Mouse (Mus musculus): ENCODE results near the gene Vps37c.

Vps37c gene

DNA sequence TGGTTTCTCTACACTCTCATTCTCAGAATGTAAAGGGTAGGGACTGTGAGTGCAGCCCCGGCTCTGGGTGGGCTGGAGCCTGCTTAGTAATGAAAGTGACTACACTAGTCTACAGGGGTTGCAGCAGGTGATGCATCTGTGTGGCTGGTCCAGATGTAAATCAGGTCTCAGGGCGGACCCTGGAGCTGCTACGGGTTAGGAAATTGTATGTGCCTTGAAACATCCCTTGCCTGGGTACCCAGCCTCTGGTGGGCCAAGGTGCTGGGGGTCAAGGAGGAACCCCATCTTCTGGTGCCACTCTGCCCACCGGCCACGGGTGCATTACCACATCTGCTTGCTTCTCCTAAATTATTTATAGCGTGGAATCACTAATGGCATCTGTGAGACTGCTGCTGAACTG lies 25.6 kb downstream of the Vps37c start:
- no peak for DNase-seq (ENCODE audit: low read depth)

DNA sequence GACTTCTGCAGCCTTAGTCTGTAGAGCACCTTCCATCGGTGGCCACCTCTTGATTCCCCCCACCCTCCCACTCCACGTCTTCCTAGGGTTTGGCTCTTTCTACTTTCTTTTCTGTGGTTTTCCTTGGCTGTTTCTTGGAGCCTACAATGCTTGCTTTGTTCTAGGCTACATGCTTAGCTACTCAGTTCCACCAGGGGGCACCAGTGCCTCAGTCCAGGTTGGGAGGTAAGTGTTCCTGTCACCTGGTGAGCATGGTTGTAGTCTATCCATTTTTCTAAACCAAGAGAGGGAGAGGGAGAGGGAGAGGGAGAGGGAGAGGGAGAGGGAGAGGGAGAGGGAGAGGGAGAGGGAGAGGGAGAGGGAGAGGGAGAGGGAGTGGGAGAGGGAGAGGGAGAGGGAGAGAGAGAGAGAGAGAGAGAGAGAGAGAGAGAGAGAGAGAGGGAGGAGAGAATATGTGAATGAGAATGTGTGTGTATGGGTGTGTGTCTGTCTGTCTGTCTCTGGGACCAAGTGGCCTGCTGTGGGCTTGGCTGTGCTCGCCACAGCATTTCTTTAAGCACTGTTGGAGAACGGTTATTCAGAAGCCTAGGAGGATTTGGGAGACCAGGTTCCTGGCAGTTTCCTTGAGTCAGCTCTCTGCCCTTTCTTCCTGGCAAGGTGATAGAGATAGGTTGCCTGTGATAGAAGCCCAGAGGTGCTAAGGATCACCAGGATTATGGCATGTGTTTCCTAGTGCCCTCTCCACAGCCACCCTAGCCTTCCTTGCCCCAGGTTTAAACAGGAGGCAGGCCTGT lies 26.3 kb downstream of the Vps37c start:
- DNase-seq (ENCODE audit: low read depth): no peak

DNA sequence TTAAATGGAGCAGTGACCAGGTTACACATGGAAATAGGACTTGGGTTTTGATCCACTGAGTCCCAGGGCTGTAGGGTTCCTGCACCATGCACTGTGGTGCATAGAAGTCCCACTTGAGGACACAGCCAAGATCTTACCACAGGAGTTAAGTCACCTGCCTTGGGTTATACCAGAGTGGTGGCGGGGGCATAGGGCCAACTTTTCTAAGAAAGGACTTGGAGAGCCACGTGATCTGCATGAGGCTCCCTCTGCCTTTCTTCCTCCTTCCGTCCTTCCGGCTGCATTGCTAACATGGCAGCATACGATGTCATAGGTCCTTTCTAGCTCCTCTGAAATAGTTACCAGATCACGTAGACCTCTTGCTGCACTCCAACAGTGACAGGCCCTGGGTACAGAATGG lies 26.9 kb downstream of the Vps37c start:
- no peak for DNase-seq (ENCODE audit: low read depth)

DNA sequence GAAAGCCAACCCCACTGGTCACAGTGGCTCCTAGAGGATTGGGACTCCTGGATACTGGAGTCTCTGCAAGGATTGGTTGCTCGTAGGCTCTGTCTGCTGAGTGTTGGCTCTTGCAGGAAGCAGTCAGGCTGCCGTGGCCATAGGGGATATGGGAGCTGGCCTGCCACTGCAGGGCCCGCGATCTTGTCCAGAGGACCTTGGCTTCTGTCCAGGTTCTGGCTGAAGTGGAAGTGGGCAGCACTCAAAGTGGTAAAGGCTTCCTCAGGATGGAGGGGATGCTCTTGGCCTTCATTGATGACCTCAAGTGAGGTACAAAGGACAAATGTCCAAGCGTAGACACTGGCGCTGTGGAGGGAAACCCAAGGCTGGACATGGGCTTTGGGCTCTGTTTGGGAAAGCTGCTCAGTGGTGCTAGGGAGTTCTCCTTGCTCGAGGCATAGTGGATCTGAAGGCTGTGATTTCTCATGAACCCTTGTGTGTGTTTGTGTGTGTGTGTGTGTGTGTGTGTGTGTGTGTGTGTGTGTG lies 29.8 kb downstream of the Vps37c start:
- DNase-seq (ENCODE audit: low read depth): no peak

DNA sequence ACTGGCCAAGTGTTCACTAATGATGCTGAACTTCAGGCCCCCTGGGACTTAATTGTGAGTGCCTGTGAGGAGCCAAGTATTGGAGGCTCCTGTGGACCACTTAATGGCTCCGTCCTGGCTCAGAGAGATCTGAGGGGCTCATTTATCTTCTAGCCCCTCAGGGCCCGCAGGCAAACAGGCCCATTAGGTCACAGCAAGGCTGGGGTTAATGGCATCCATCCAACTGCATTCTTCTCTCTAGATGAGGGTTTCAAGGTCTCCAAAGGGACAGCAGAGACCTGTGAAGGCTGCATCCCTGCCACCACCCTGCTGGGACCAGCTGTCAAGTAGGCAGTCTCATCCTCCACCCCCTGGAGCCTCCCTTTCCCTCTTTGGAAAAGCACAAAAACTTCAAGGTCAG lies 31.2 kb downstream of the Vps37c start:
- no peak for DNase-seq (ENCODE audit: low read depth)

DNA sequence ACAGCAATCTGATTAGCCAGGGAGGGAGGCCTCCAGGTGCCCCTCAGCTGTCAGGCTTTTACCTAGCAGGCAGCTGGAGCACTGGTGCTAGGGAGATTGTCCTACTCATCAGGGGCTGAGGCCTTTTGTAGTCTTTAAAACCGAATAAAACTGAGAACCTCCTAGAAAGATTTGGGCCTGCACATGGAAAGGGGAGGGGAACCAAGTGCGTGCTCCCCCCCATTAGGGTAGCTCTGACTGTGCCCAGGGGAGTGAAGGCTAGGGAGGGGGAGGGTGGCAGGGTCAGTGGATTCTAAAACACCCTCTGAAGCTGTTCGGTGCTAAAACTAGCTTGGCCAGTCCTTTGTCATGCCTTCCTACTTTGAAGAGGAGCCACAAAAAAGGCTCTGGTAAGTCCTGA lies 32.0 kb downstream of the Vps37c start:
- DNase-seq (ENCODE audit: low read depth): no peak

DNA sequence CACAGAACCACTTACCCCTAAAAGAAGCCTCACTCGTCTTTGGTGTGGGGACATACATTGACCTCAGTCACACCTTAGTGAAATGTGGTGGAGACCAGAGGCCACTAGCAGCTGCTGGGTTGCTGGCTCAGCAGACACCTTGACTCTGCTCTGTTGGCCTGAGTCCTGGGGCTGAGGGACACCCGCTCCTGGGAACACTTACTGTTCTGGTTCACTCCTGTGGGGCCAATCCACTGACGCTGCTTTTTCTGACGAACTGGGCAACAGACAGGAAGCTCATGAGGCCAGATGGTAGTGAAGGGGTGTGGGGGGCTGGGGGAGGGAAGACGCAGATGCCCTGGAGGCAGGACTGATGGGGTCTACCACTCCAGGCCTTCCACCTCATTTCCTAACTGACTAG lies 32.5 kb downstream of the Vps37c start:
- no peak for DNase-seq (ENCODE audit: low read depth)

DNA sequence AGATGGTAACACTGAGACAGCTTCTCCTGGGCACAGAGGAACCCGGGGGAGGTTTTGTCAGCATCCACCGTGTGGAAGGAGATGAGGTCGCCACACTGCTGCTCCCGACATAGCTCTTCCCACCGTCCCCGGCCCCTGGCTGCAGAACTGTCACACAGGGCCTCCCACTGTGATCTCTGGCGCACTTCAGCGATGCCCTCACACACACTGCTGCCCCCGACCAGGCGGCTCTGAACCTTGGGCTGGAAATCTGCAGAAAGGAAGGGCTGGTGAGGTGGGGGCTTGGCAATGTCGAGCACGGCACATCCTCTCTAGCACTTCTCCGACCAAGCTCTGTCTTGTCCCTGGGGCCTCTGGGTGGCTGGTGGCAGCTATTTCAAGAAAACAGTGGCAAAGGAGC lies 34.5 kb downstream of the Vps37c start:
- no peak for DNase-seq (ENCODE audit: low read depth)

DNA sequence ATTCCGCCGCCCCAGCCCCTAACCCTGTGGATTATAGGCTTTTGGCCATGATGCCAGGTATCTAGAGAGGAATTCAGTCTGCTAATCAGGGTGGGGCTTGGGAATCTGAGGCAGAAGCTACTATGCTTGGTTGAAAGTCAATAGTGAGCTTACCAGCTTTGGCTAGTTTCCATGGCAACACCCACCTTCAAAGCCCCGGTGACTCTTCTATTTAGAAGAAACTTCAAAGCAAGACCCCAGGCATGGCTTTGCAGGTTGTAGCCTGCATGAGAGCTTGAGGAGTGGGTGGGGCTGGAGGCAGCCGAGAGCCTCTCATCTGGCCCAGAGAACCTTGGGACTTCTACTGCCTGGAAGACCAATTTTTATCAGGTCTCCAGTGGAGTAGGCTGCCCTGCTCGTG lies 35.1 kb downstream of the Vps37c start:
- no peak for DNase-seq (ENCODE audit: low read depth)

DNA sequence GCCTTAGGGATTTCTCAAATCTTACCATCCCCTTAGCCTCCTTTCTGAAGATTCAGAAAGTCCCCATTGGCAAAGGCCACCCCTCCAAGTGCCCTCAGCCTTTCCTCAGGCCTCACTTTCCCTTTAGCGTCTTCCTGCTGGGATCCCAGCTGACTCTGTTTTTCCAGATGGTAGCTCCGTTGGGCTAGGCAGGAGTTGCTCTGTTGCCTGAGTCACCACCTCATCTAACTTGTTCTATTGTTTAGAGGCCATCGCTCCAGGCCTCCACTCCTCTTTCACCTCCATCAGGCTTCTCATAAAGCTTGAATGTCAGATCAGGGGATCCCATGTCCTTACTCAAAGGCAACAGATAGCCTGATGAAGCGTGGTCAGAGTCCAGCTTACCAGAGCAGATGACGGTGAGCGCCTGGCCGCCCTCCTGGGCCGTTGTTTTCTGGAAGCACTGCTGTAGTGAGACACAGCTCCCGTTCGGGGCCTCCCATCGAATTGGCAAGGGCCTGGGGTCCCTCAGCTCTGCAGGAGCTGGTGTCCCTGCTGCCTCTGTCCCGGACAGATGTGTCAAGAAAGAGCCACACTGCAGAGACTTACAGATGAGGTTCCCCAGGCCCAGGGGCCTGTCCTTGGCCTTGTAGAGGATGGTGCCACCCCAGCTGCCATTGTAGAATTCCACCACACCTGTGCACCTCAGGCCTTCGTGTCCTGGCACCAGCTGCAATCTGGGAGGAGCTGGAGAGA lies 36.3 kb downstream of the Vps37c start:
- DNase-seq (ENCODE audit: low read depth): no peak

DNA sequence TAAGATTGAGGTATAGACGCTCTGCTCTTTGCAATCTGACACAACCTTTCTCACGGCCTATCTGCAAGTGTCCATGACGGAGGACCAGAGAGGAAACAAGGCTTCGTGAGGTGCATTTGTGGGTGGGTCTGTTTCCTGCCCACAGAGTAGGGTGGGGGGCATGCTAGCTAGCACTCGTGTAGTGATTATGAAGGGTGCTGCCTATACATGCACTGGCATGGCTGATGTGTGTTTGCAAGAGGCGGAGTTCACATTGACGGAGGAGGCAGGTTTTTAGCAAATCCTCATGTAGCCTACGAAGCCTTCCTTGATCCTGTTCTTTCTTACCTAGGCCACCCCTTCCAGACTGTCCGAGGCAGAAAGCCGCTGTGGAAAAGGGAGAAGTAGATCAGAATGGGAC lies 41.4 kb downstream of the Vps37c start:
- DNase-seq (ENCODE audit: low read depth): no peak

DNA sequence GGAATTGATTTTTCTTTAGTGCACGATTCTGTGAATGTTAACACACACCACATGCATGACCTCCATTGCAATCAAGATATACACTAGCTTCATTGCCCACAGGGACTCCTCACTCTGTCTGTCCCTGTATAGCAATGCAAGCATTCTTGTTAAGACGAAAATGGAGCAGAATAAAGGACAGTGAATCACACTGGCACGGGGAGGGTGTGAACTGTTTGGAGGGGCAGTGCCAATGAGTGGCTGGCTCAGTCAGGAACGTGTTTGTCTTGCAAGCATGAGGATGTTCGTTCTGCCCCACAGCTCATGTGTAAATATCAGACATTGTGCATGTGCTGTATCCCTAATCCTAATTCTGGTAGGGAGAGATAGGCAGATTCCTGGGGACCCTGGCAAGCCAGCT lies 41.9 kb downstream of the Vps37c start:
- DNase-seq (ENCODE audit: low read depth): no peak

DNA sequence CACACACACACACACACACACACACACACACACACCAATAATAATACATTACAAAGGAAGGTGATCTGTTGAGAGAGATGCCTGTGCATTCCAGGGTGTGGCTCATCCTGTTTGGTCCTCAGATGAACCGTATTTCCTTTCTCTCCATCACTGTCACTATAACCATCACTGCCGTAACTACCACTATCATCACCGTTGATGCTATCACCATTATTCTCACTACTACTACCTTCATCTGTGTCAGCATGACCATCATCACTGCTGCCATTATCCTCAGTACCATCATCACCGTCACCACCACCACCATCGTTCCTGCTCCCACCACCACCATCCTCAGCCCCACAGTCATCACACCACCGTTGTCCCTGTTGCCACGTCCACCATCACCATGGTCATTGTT lies 43.4 kb downstream of the Vps37c start:
- no peak for DNase-seq (ENCODE audit: low read depth)

DNA sequence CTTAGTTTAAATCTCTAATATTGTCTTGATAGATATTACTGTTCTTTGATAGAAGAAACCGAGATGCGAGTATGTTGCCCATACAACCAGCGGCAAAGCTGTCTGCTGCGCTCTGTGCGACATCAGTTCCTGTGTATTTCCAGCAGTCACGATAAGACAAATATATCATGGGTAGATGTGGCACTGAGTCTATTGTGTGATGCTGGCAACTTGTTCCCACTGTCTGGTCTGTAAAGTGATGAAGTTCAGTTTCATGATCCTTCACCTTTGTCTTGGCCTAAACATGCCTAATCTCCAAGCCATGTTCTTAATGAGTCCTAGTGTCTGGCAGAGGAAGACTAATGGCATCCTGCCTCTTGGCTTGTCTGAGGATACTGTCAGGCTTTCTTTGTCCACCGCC lies 44.2 kb downstream of the Vps37c start:
- DNase-seq (ENCODE audit: low read depth): no peak

DNA sequence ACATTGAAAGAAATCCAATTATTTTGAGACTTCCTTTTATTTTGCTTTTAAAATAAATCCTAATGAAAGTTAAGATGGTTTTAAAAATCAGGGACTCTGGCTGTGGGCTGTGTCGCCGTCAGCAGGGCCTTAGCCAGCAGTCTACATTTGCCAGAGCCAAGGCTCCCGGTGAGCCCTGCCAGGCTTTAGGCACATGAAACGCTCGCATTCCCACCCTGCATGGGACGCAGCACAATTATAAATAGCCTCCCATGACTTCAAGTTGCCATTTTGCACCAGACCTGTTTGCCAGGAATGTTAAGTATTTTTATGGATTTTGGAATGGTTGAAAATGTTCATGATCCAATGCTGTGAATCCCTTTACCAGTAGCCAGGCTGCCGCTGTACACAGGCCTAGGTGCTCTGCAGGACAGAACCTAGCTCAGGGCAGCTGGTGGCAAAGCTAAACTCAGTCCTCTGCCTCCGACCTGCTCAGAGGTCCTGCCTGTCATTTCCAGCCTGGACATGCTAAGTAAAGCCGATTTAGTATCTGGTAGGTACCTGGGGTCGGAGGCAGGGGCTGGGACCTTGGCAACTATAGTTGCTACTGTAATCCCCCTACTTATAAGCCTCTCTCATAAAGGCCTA lies 45.1 kb downstream of the Vps37c start:
- no peak for DNase-seq (ENCODE audit: low read depth)

DNA sequence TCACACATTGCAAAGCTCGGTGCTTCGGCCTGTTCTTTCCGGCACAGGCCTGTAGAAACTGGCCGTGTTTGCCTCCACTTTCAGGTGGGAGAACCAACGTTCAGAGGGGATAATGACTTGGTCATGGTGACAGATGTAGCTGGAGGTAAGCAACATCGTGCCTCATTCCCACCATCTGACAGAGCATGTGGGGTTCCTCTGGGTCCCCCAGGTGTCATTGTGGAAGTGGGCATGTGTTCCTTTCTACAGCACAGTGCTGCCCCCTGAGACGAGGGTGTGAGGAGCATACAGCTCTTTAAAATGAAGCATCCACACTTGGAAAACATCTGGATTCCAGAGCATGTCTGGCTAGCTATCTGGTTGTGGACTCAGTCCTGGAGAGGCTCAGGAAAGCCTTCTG lies 46.0 kb downstream of the Vps37c start:
- DNase-seq (ENCODE audit: low read depth): no peak

DNA sequence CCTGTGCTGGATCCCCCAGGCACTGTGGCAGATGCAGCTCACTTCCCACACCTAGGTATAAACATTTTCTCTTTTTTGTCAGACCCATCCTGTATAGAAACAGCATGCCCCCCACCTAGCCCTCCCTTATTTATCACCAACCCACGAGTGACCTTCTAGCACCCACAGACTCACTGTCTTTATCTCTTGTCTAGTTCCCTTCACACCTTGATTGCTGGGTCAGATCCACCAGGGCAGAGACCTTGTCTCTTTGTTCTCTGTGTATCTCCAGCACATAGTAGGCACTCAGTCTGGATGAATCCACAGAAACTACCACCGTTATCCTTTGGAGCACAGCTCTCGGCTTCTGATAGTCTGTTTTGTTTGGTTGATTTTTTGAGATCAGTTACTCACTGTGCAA lies 46.5 kb downstream of the Vps37c start:
- DNase-seq (ENCODE audit: low read depth): no peak

DNA sequence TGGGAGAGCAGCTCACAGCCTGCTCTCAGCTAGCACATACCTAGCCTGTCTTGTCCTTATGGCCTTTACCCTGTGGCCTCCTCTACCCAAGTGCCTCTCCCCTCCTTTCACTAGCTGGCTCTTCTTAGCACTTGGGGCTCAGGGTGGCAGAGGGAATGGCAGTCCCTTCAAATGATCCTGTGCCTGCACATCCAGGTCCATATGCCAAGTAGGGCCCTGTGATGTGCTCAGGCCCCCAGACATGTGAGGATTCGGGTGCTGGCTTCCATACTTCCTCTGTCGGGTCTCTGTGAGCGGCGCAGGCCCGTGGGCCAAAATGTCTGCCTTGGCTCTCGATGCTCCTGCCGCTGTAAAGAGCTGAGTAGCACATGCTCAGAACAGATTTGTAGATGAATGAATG lies 47.3 kb downstream of the Vps37c start:
- DNase-seq (ENCODE audit: low read depth): no peak

DNA sequence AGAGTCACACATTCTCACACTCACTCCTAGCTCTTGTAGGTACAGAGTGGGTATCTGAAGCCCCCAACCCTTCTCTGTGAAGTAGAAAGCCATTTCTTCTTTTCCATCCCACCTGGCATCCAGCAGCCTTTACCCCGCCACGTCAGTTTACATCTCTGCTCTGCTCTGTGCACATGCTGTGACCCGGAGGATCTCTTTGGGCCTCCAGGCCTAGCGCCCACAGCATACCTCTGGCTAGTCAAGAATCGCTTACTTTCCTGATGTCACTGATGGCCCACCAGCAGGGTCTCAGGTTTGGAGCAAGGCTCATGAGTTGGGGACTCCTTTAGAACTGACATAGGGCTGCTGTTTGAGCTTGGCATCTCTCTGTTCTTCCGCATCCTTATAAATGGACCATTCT lies 49.5 kb downstream of the Vps37c start:
- no peak for DNase-seq (ENCODE audit: low read depth)

DNA sequence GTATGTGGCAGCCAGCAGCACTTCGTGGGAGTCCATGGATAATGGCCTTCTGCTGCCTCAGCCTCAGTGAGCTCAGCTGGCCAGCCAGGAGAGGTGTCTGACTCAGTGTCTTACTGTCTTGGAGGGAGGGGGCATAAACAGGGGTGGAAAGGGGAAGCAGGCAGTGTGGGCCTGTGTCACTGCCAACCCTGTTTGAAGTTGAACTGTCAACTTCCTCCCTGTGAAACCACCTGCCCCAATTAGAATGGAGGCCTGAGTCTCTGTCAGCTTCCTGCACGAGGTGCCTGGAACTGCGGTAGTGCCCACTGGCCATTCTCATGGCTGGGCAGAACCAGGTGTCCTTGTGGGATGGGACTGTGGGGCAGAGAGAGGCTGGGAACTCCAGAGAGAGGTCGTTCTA lies 50.3 kb downstream of the Vps37c start, which contains the start of gene Cd5:
Cd5 (minus strand) TSS at position 192 of the 400 bp plus-strand sequence.
- peak; percentile 37 for DNase-seq (ENCODE audit: low read depth)

DNA sequence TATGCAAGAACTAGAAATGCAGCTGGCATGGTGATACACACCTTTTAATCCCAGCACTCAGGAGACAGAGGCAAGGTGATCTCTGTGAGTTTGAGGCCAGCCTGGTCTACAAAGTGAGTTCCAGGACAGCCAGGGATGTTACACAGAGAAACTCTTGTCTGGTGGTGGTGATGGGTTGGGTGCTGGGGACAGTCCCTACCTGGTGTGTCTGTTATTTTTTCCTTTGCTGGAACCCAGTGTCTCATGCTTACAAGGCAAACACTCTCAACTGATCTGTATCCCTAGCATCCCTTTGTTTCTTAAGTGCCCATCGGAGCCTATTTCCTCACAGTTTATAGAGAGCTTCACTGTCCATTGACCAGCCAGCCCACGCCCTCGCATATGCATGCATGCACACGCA lies 51.4 kb downstream of the Vps37c start:
- no peak for DNase-seq (ENCODE audit: low read depth)

DNA sequence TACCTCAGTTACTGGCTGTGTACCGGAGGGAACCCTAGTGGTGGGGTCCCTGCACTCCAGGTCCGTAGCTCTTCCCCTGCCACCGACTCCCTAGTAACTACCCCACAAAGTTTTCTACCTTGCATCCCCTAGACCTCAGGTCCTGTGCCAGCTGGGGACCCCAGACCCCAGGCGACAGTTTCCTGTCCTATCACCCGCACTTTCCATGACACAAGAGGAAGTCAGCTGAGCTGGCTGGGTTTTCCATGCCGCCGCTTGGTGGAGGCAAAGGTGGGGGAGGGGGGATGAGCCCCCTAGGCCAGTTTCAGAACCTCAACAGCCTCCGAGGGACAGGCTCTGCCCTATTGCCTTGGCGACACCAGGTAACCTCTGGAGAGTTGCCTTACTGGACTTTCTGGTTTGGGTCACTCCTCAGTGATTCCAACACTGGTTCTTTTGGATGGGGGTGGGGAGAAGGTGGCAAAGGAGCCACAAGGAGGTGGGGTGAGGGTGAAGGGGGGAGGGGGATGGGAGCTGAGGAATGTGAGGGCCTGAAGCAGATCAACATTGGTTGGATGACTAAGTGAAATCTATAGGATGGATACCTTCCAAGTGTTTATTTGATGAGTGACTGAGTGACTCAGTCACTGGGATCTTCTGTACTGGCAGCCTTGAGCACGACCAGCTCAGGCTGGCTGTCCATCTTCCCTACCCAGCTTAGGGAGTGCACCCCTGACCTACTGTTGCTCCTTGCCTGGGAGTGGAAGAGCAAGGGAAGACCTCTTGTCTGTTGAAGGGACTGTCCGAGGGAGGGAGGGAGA lies 52.3 kb downstream of the Vps37c start:
- DNase-seq (ENCODE audit: low read depth): peak; percentile 33

All from c-Kit-positive CD71-negative TER-119-negative erythroid progenitor cells, embryonic 14.5 days (primary cell).